Mouse (Mus musculus) CH12.LX (cell line): Measurements from ENCODE around the gene Mettl16.

ENCODE experiments used
- CHD1 ChIP-seq: IDR thresholded peaks from 2 replicates; pipeline ENCODE4 v1.6.1; 2012; ENCODE audit warnings: low read depth, low read length, improper control_type of control experiment, inconsistent platforms
- CTCF ChIP-seq, 2 experiments: IDR thresholded peaks in 1 of 2; conservative IDR thresholded peaks in 1 of 2; 2 replicates each; pipeline ENCODE4 v1.5.1; 2011 to 2012; ENCODE audit warnings: low read depth in 2 of 2, low read length in 2 of 2, improper control_type of control experiment in 1 of 2, inconsistent platforms in 1 of 2, mild to moderate bottlenecking in 1 of 2, moderate library complexity in 1 of 2
- EP300 ChIP-seq: IDR thresholded peaks from 2 replicates; pipeline ENCODE4 v1.6.1; 2011; ENCODE audit warnings: low read length, improper control_type of control experiment
- ETS1 ChIP-seq: conservative IDR thresholded peaks from 2 replicates; pipeline ENCODE4 v1.6.1; 2012; ENCODE audit warnings: low read depth, mild to moderate bottlenecking, inconsistent platforms, low read length, improper control_type of control experiment, moderate library complexity
- POLR2A ChIP-seq: IDR thresholded peaks from 2 replicates; pipeline ENCODE4 v1.6.1; 2011; ENCODE audit warnings: low read depth, mild to moderate bottlenecking, improper control_type of control experiment, low read length
- TBP ChIP-seq: conservative IDR thresholded peaks from 2 replicates; pipeline ENCODE4 v1.6.1; 2011; ENCODE audit warnings: low read depth, low read length, improper control_type of control experiment
- UBTF ChIP-seq: IDR thresholded peaks from 2 replicates; pipeline ENCODE4 v1.6.1; 2012; ENCODE audit warnings: low read depth, mild to moderate bottlenecking, inconsistent platforms, low read length, improper control_type of control experiment, moderate library complexity

DNA sequence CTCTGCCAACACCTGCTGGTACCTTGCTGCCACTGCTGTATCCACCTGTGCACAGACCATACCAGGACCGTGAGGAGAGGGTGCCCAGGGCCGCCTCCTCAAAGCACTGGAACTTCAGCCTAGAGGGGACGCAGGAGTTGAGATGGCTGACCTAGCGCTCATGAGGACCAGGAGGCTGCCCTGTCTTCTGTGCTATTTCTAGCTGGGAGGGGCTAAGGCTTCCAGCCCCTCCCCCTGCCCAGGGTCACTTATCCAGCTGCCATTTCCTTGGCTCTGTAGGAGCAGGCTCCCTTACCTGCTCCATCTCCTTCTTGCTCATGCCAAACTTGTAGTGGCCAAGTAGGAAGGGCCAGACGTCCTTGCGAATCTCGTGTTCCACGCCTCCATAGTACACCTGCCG, 87.1 kb downstream of the Mettl16 start:
- no peak for TF ChIP-seq CTCF (conservative IDR thresholded peaks at IDR 0.05 in 1 of 2, IDR thresholded peaks at IDR 0.05 in 1 of 2; ENCODE audit: low read depth in 2 of 2, low read length in 2 of 2)
- TF ChIP-seq CHD1 = no peak
- no peak for TF ChIP-seq TBP
- no peak for TF ChIP-seq ETS1
- no peak for TF ChIP-seq UBTF
- no peak for TF ChIP-seq EP300
- no peak for TF ChIP-seq POLR2A
